Mouse (Mus musculus): ENCODE data around the gene Cdk1. TPM values are rescaled to one million over a fixed set of nuclear protein-coding genes. Genes with fewer than 3 reads are reported as not detected.

The Cdk1 gene
- total and polyA plus RNA-seq, 3 experiments: 221 to 768 (median 244) TPM

GRCm38 (mm10) chr10:69366877-69367387, 14.2 kb upstream of the Cdk1 start:
- Histone ChIP-seq H3K79me2 (replicated peaks; ENCODE audit: control insufficient read depth, extremely low read depth, insufficient read depth, poor library complexity, severe bottlenecking) (no peaks in the 10 kb centered on the region), H3K27ac (ENCODE audit: insufficient read depth, low read depth) (no peak overlapping the region), H3K4me2 (ENCODE audit: insufficient read depth, low read depth, poor library complexity, severe bottlenecking) (no peak overlapping the region), H3K4me3 (replicated peaks in 1 of 3; ENCODE audit: low read depth in 2 of 3, low read length in 2 of 3, poor library complexity in 1 of 3) (no peak overlapping the region), H3K4me1 (ENCODE audit: control insufficient read depth in 1 of 2, insufficient read depth in 2 of 2) (peaks cover 0 to 4% of the 10 kb centered on the region in 2 experiments; a peak in 2 of 4 replicates), H3K9me3 (replicated peaks; ENCODE audit: low read length) (peaks cover 4% of the 10 kb centered on the region), H3K27me3 (replicated peaks) (no peaks in the 10 kb centered on the region), H3K9ac (ENCODE audit: insufficient read depth, low read depth) (no peak overlapping the region), H3K36me3 (replicated peaks in 1 of 2; ENCODE audit: control insufficient read depth in 1 of 2, insufficient read depth in 1 of 2, low read length in 1 of 2) (no peaks in the 10 kb centered on the region)
- in situ Hi-C loops (cut with MboI; ENCODE audit: low pct_ligation_motif_present, low pct_unique_long_range_greater_than_20kb, low sequenced_read_pairs): no loop called here
- TF ChIP-seq USF2 (conservative IDR thresholded peaks at IDR 0.05; ENCODE audit: low read depth, low read length): no peak
- no peak for TF ChIP-seq ETS1 (conservative IDR thresholded peaks at IDR 0.05; ENCODE audit: low read depth, low read length)
- TF ChIP-seq E2F4 (IDR thresholded peaks at IDR 0.05; ENCODE audit: insufficient replicate concordance, low read depth, low read length): no peak
- peak; percentile 37 for TF ChIP-seq RAD21 (IDR thresholded peaks at IDR 0.05; ENCODE audit: low read depth, low read length)
- no peak for TF ChIP-seq ZC3H11A (IDR thresholded peaks at IDR 0.05; ENCODE audit: low read depth, low read length)
- TF ChIP-seq IRF4 (IDR thresholded peaks at IDR 0.05; ENCODE audit: low read depth, low read length): no peak
- no peak for TF ChIP-seq CHD2 (IDR thresholded peaks at IDR 0.05; ENCODE audit: low read length)
- no peak for TF ChIP-seq HCFC1 (IDR thresholded peaks at IDR 0.05; ENCODE audit: low read depth, low read length)
- no peak for TF ChIP-seq MYC (IDR thresholded peaks at IDR 0.05; ENCODE audit: low read depth, low read length)
- TF ChIP-seq JUN (IDR thresholded peaks at IDR 0.05; ENCODE audit: insufficient read depth, low read depth, low read length): no peak
- no peak for TF ChIP-seq MAZ (IDR thresholded peaks at IDR 0.05; ENCODE audit: low read depth, low read length)
- peak in 1 of 2 experiments; percentile 53; a peak in 2 of 4 replicates for TF ChIP-seq CTCF (conservative IDR thresholded peaks at IDR 0.05 in 1 of 2, IDR thresholded peaks at IDR 0.05 in 1 of 2; ENCODE audit: low read depth in 2 of 2, low read length in 2 of 2)
- TF ChIP-seq GABPA (IDR thresholded peaks at IDR 0.05; ENCODE audit: insufficient replicate concordance, low read depth, low read length): no peak
- DNase-seq (ENCODE audit: extremely low read depth): peak; percentile 39
- dilution Hi-C loops (cut with MboI; ENCODE audit: extremely low pct_ligation_motif_present, extremely low pct_unique_long_range_greater_than_20kb, low sequenced_read_pairs): no loop called here

GRCm38 (mm10) chr10:69366208-69366607, 13.5 kb upstream of the Cdk1 start:
- in situ Hi-C loops (cut with MboI; ENCODE audit: low pct_ligation_motif_present, low pct_unique_long_range_greater_than_20kb, low sequenced_read_pairs): no loop called here
- Histone ChIP-seq H3K9ac (ENCODE audit: insufficient read depth, low read depth) (no peak overlapping the region), H3K4me2 (ENCODE audit: insufficient read depth, low read depth, poor library complexity, severe bottlenecking) (no peak overlapping the region), H3K27me3 (replicated peaks) (no peaks in the 10 kb centered on the region), H3K36me3 (replicated peaks in 1 of 2; ENCODE audit: control insufficient read depth in 1 of 2, insufficient read depth in 1 of 2, low read length in 1 of 2) (no peaks in the 10 kb centered on the region), H3K27ac (ENCODE audit: insufficient read depth, low read depth) (no peak overlapping the region), H3K4me3 (replicated peaks in 1 of 3; ENCODE audit: low read depth in 2 of 3, low read length in 2 of 3, poor library complexity in 1 of 3) (no peak overlapping the region), H3K4me1 (ENCODE audit: control insufficient read depth in 1 of 2, insufficient read depth in 2 of 2) (no peaks in the 10 kb centered on the region), H3K9me3 (replicated peaks; ENCODE audit: low read length) (peaks cover 8% of the 10 kb centered on the region), H3K79me2 (replicated peaks; ENCODE audit: control insufficient read depth, extremely low read depth, insufficient read depth, poor library complexity, severe bottlenecking) (no peaks in the 10 kb centered on the region)
- TF ChIP-seq MXI1 (IDR thresholded peaks at IDR 0.05; ENCODE audit: low read depth, low read length) (no peak), IRF4 (IDR thresholded peaks at IDR 0.05; ENCODE audit: low read depth, low read length) (no peak), TCF12 (IDR thresholded peaks at IDR 0.05; ENCODE audit: low read depth, low read length) (no peak), MAX (IDR thresholded peaks at IDR 0.05; ENCODE audit: low read length) (no peak), CHD1 (IDR thresholded peaks at IDR 0.05; ENCODE audit: low read depth, low read length) (no peak), ZNF384 (IDR thresholded peaks at IDR 0.05; ENCODE audit: low read depth, low read length) (no peak), JUN (IDR thresholded peaks at IDR 0.05; ENCODE audit: insufficient read depth, low read depth, low read length) (no peak), MYC (IDR thresholded peaks at IDR 0.05; ENCODE audit: low read depth, low read length) (no peak), USF1 (IDR thresholded peaks at IDR 0.05; ENCODE audit: low read depth, low read length) (no peak), POLR2A (IDR thresholded peaks at IDR 0.05; ENCODE audit: low read depth, low read length) (no peak), TBP (conservative IDR thresholded peaks at IDR 0.05; ENCODE audit: low read depth, low read length) (no peak)
- dilution Hi-C loops (cut with MboI; ENCODE audit: extremely low pct_ligation_motif_present, extremely low pct_unique_long_range_greater_than_20kb, low sequenced_read_pairs): no loop called here
- DNase-seq (ENCODE audit: extremely low read depth): no peak
